In the genomic region with DNA sequence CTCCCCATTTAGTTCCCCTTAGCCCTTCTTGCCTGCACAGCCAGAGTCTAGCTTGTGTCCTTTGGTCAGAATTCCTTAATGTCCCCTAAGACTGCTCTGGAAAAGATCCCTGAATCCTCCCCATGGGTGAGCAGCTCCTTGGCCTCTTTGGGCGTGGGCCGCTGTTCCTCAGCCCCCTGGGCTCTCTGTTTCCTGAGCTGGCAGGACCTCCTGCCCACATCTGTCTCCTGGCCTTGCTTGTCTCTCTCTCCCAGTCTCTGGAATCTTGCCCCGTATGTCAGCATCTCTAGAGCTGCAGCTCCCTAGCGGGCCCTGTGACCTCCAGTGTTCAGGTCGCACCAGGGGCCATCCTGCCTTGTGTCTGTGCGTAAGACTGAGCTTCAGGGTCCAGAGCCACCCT, we compare ENCODE assay signal across 19 mouse cellular contexts. TPM values are rescaled to one million over a fixed set of nuclear protein-coding genes. Genes with fewer than 3 reads are reported as not detected.
DNase-seq lines count a peak whose midpoint lies in the region; ATAC-seq lines count a peak whose summit lies in the region.
"Had no signal": no experiment of that assay in that cellular context is flagged by ENCODE, and none has a peak within 500 bp of the region (broad histone marks: within the 10 kb centered on the region; RNA-seq: fewer than 3 reads in every experiment).

No protein-coding gene starts in this region.

- no peaks in the 10 kb centered on the region; the same call in 1 of the 2 replicates for H3K27me3 ChIP-seq in kidney, embryonic 16.5 days (ENCODE audit: insufficient read depth, low read length)
- H3K27me3 ChIP-seq: limb, embryonic 12.5 days; stomach, embryonic 15.5 days had no signal

- no peak overlapping the region for H3K4me2 ChIP-seq in kidney, embryonic 16.5 days (replicated peaks; ENCODE audit: low read depth, low read length)
- H3K4me2 ChIP-seq: limb, embryonic 12.5 days; stomach, embryonic 15.5 days had no signal

- 62% methylated on average over 6 of the region's 6 CpGs for WGBS in kidney, embryonic 16.5 days

- H3K36me3 ChIP-seq in kidney, embryonic 16.5 days (ENCODE audit: insufficient read depth, low read length): no peaks in the 10 kb centered on the region
- H3K36me3 ChIP-seq: limb, embryonic 12.5 days; stomach, embryonic 15.5 days had no signal

- H3K9me3 ChIP-seq in kidney, embryonic 16.5 days (ENCODE audit: low read length): no peaks in the 10 kb centered on the region
- H3K9me3 ChIP-seq: limb, embryonic 12.5 days; stomach, embryonic 15.5 days had no signal

- peak; percentile 60 for DNase-seq in adrenal gland, postnatal 10 days
- no peak for DNase-seq in adrenal gland, postnatal 4 days (ENCODE audit: low spot score in 2 of 2)
- peak; percentile 6 to 15 for DNase-seq in heart, adult 9 months (ENCODE audit: low spot score in 2 of 2)
- no peak for DNase-seq in heart, postnatal 14 days
- DNase-seq in ovary, postnatal 36 days (ENCODE audit: low spot score): peak; percentile 30
- no peak for DNase-seq in ovary, postnatal 10 days (ENCODE audit: low spot score)
- no peak for DNase-seq in left cerebral cortex, postnatal 36 days (ENCODE audit: low spot score in 2 of 2)
- DNase-seq: adrenal gland, postnatal 36 days; cerebellum, postnatal 14 days; heart, postnatal 4 days; kidney, adult 2 months; spleen, adult 18-20 months had no signal

- no peak overlapping the region for H3K9ac ChIP-seq in kidney, embryonic 16.5 days (replicated peaks; ENCODE audit: low read length)
- H3K9ac ChIP-seq: limb, embryonic 12.5 days; liver, embryonic 14.5 days; stomach, embryonic 15.5 days had no signal

- H3K4me3 ChIP-seq in kidney, embryonic 16.5 days (ENCODE audit: low read length): no peak overlapping the region
- H3K4me3 ChIP-seq: limb, embryonic 12.5 days; myocyte; stomach, embryonic 15.5 days had no signal

- H3K4me1 ChIP-seq in kidney, embryonic 16.5 days (ENCODE audit: insufficient read depth, low read length): peaks cover 8% of the 10 kb centered on the region
- H3K4me1 ChIP-seq: stomach, embryonic 15.5 days had no signal

- no peak overlapping the region for H3K27ac ChIP-seq in kidney, embryonic 16.5 days (ENCODE audit: low read length)
- H3K27ac ChIP-seq: limb, embryonic 12.5 days; liver, embryonic 14.5 days; stomach, embryonic 15.5 days had no signal

- ATAC-seq in kidney, embryonic 16.5 days (ENCODE audit: low FRiP score, low TSS enrichment): no peak
- ATAC-seq: lung, postnatal 0 days had no signal

- intact Hi-C loops in heart, postnatal 14 days (cut with DNase I): no loop called here
- intact Hi-C loops in left cerebral cortex, postnatal 36 days (cut with DNase I): no loop called here

RNA-seq across cellular contexts. Expression of gene Nnat, which starts 40.4 kb away (rescaled TPM):
- 100 to 1,000 TPM; 184 to 187 TPM for total RNA-seq in adrenal gland, postnatal 10 days (2021)
- total RNA-seq in adrenal gland, postnatal 4 days (2021): 100 to 1,000 TPM; 380 to 391 TPM
- 1 to 10 TPM; 3.6 to 7.5 TPM for total RNA-seq in heart, postnatal 14 days (2021)
- 227 and 246 TPM in 2 replicates for polyA plus RNA-seq in kidney, embryonic 16.5 days (2015; fragmentation: Nextera tagmentation; extraction: Ambion mirVana)
- total RNA-seq in left cerebral cortex, postnatal 36 days (2021): 100 to 1,000 TPM; 188 to 255 TPM
- total RNA-seq: megakaryocyte, adult 5-6 weeks had no signal

RNA-seq across cellular contexts. Expression of gene Blcap, which starts 51.6 kb away (rescaled TPM):
- total RNA-seq in adrenal gland, postnatal 10 days (2021): 10 to 100 TPM; 79.7 to 99.3 TPM
- 100 to 1,000 TPM; 103 to 104 TPM for total RNA-seq in adrenal gland, postnatal 4 days (2021)
- 10 to 100 TPM; 59.0 to 59.5 TPM for total RNA-seq in heart, postnatal 14 days (2021)
- polyA plus RNA-seq in kidney, embryonic 16.5 days (2015; fragmentation: Nextera tagmentation; extraction: Ambion mirVana): 55.8 and 60.8 TPM in 2 replicates
- 100 to 1,000 TPM in 1 of 2 experiments, 10 to 100 TPM in 1; 90.4 to 113 TPM for total RNA-seq in left cerebral cortex, postnatal 36 days (2021)

Comparison
In these comparisons a context has a peak if more than half of its experiments do, and no peak if none do; other contexts are left out.
1. DNase-seq: peak in adrenal gland, postnatal 10 days (single experiment), heart, adult 9 months (2 of 2) and ovary, postnatal 36 days (single experiment); none in adrenal gland, postnatal 4 days (0 of 2), heart, postnatal 14 days (0 of 2), ovary, postnatal 10 days (single experiment) and left cerebral cortex, postnatal 36 days (0 of 2).
2. RNA of gene Nnat, which starts 40.4 kb away (total RNA-seq): 380 to 391 TPM in adrenal gland, postnatal 4 days, 188 to 255 TPM in left cerebral cortex, postnatal 36 days and 184 to 187 TPM in adrenal gland, postnatal 10 days; 3.6 to 7.5 TPM in heart, postnatal 14 days; every median in the first group is over 10 times any median in the second.